ENCODE assay signal across 10 mouse cellular contexts in genomic region chr3:89387632-89388031, GRCm38 (mm10). TPM values are rescaled to one million over a fixed set of nuclear protein-coding genes. Genes with fewer than 3 reads are reported as not detected.
A peak's percentile ranks its signal among the peaks of the same experiment; 100 is the strongest.
DNase-seq lines count a peak whose midpoint lies in the region; ATAC-seq and TF ChIP-seq lines count a peak whose summit lies in the region.
"Had no signal": no experiment of that assay in that cellular context is flagged by ENCODE, and none has a peak within 500 bp of the region (broad histone marks: within the 10 kb centered on the region; RNA-seq: fewer than 3 reads in every experiment).

No protein-coding gene starts in this region.

- no peak for TF ChIP-seq POLR2A in small intestine, adult 2 months (IDR thresholded peaks at IDR 0.05; ENCODE audit: low read depth, low read length)

- no peak overlapping the region for H3K4me2 ChIP-seq in forebrain, embryonic 13.5 days
- H3K4me2 ChIP-seq: neural tube, embryonic 12.5 days had no signal

- ATAC-seq in forebrain, embryonic 13.5 days: no peak

- no peak overlapping the region for H3K9ac ChIP-seq in forebrain, embryonic 13.5 days
- H3K9ac ChIP-seq: neural tube, embryonic 12.5 days had no signal

- peaks cover 45% of the 10 kb centered on the region for H3K36me3 ChIP-seq in small intestine, adult 2 months (ENCODE audit: control insufficient read depth, insufficient read depth, low read length)
- H3K36me3 ChIP-seq in forebrain, embryonic 13.5 days (ENCODE audit: poor library complexity, severe bottlenecking): no peaks in the 10 kb centered on the region
- H3K36me3 ChIP-seq: neural tube, embryonic 12.5 days had no signal

- peak overlapping the region; percentile 65 for H3K4me3 ChIP-seq in small intestine, adult 2 months (ENCODE audit: low read depth, low read length)
- no peak overlapping the region for H3K4me3 ChIP-seq in forebrain, embryonic 13.5 days
- H3K4me3 ChIP-seq: neural tube, embryonic 12.5 days had no signal

- no peaks in the 10 kb centered on the region for H3K27me3 ChIP-seq in small intestine, adult 2 months (ENCODE audit: control insufficient read depth, insufficient read depth, low read length)
- peaks cover 13% of the 10 kb centered on the region for H3K27me3 ChIP-seq in forebrain, embryonic 13.5 days

- H3K4me1 ChIP-seq in small intestine, adult 2 months (ENCODE audit: control insufficient read depth, insufficient read depth, insufficient read length, low read length): peaks cover 53% of the 10 kb centered on the region
- H3K4me1 ChIP-seq in forebrain, embryonic 13.5 days: peaks cover 39% of the 10 kb centered on the region

- peak; percentile 44 to 59 for DNase-seq in heart, adult 18-20 months
- DNase-seq in heart, postnatal 4 days: no peak
- peak; percentile 34 to 70 for DNase-seq in spleen, postnatal 4 days (ENCODE audit: low spot score in 2 of 2)
- DNase-seq in spleen, adult 12 weeks (ENCODE audit: low spot score): no peak
- peak; percentile 56 to 74 for DNase-seq in heart, postnatal 10 days
- DNase-seq in embryo, embryonic 11 days: no peak

- H3K27ac ChIP-seq in small intestine, adult 2 months (ENCODE audit: insufficient read depth, low read depth, low read length): peak overlapping the region; percentile 98
- no peak overlapping the region for H3K27ac ChIP-seq in forebrain, embryonic 13.5 days
- H3K27ac ChIP-seq: neural tube, embryonic 12.5 days had no signal

- intact Hi-C loops in heart, postnatal 10 days (cut with DNase I): no loop called here

- 22% methylated on average over 11 of the region's 11 CpGs for WGBS in small intestine, adult 2 months
- 72% methylated on average over 11 of the region's 11 CpGs for WGBS in forebrain, embryonic 13.5 days

- H3K9me3 ChIP-seq in forebrain, embryonic 13.5 days (replicated peaks): no peaks in the 10 kb centered on the region
- H3K9me3 ChIP-seq: neural tube, embryonic 12.5 days had no signal

- TF ChIP-seq CTCF in small intestine, adult 2 months (IDR thresholded peaks at IDR 0.05; ENCODE audit: extremely low read depth, insufficient read length, insufficient replicate concordance, low read depth, low read length): no peak

RNA-seq across cellular contexts. Expression of gene Zbtb7b, which starts 6.9 kb away (rescaled TPM):
- total RNA-seq in heart, adult 18-20 months (2021): 10 to 100 TPM; 21.3 to 23.3 TPM
- 10 to 100 TPM; 13.8 to 15.1 TPM for total RNA-seq in heart, postnatal 4 days (2021)
- total RNA-seq in heart, postnatal 10 days (2021): 10 to 100 TPM; 20.2 to 25.6 TPM
- 97.8 and 262 TPM in 2 replicates for polyA plus RNA-seq in small intestine, adult 2 months (2012; rRNA removed)
- 0.41 and 0.67 TPM in 2 replicates for polyA plus RNA-seq in forebrain, embryonic 13.5 days (2015; fragmentation: Nextera tagmentation; extraction: Ambion mirVana)

RNA-seq across cellular contexts. Expression of gene Lenep, which starts 15.0 kb away (rescaled TPM):
- total RNA-seq in heart, adult 18-20 months (2021): 1 to 10 TPM in 1 of 2 experiments, not detected in 1; 1.0 TPM
- total RNA-seq in heart, postnatal 4 days (2021): under 1 TPM in 1 of 2 experiments, not detected in 1; 0.68 TPM
- total RNA-seq in heart, postnatal 10 days (2021): under 1 TPM in 1 of 2 experiments, not detected in 1; 0.64 TPM
- 0.85 TPM in 1 of 2 replicates, not detected in the other for polyA plus RNA-seq in small intestine, adult 2 months (2012; rRNA removed)
- polyA plus RNA-seq in forebrain, embryonic 13.5 days (2015; fragmentation: Nextera tagmentation; extraction: Ambion mirVana): 0.52 and 0.55 TPM in 2 replicates

RNA-seq across cellular contexts. Expression of gene Dcst1, which starts 22.6 kb away (rescaled TPM):
- not detected for total RNA-seq in heart, adult 18-20 months (2021)
- total RNA-seq in heart, postnatal 4 days (2021): under 1 TPM; 0.21 to 0.72 TPM
- under 1 TPM; 0.43 to 0.57 TPM for total RNA-seq in heart, postnatal 10 days (2021)
- polyA plus RNA-seq in small intestine, adult 2 months (2012; rRNA removed): 2.0 and 9.1 TPM in 2 replicates
- 0.37 and 0.57 TPM in 2 replicates for polyA plus RNA-seq in forebrain, embryonic 13.5 days (2015; fragmentation: Nextera tagmentation; extraction: Ambion mirVana)
- total RNA-seq: gastrocnemius, adult 8-10 months had no signal

RNA-seq across cellular contexts. Expression of gene Flad1, which starts 24.0 kb away (rescaled TPM):
- total RNA-seq in heart, adult 18-20 months (2021): 10 to 100 TPM; 59.5 to 63.8 TPM
- total RNA-seq in heart, postnatal 4 days (2021): 10 to 100 TPM; 30.7 to 33.0 TPM
- total RNA-seq in heart, postnatal 10 days (2021): 10 to 100 TPM; 44.4 TPM
- polyA plus RNA-seq in small intestine, adult 2 months (2012; rRNA removed): 22.1 and 36.1 TPM in 2 replicates
- 36.3 and 39.4 TPM in 2 replicates for polyA plus RNA-seq in forebrain, embryonic 13.5 days (2015; fragmentation: Nextera tagmentation; extraction: Ambion mirVana)

RNA-seq across cellular contexts. Expression of gene Dcst2, which starts 25.9 kb away (rescaled TPM):
- total RNA-seq in heart, adult 18-20 months (2021): not detected
- under 1 TPM; 0.14 to 0.23 TPM for total RNA-seq in heart, postnatal 4 days (2021)
- under 1 TPM in 1 of 2 experiments, not detected in 1; 0.26 TPM for total RNA-seq in heart, postnatal 10 days (2021)
- 0.93 and 1.2 TPM in 2 replicates for polyA plus RNA-seq in small intestine, adult 2 months (2012; rRNA removed)
- polyA plus RNA-seq in forebrain, embryonic 13.5 days (2015; fragmentation: Nextera tagmentation; extraction: Ambion mirVana): 0.06 and 0.13 TPM in 2 replicates

Comparison
In these comparisons a context has a peak if more than half of its experiments do, and no peak if none do; other contexts are left out.
1. DNase-seq: peak in heart, adult 18-20 months (2 of 2), spleen, postnatal 4 days (2 of 2) and heart, postnatal 10 days (2 of 2); none in heart, postnatal 4 days (single experiment), spleen, adult 12 weeks (single experiment) and embryo, embryonic 11 days (single experiment).